Mouse (Mus musculus) activated CD4-positive, CD25-positive, alpha-beta regulatory T cell, adult 4 months (primary cell): ENCODE results near the gene Patz1. TPM values are rescaled to one million over a fixed set of nuclear protein-coding genes. Genes with fewer than 3 reads are reported as not detected.

Experiments used
- ATAC-seq: one replicate; pipeline ENCODE4 v1.8.0; 2017
- polyA plus RNA-seq, 2 experiments: library from polyadenylated mRNA; unstranded; fragments of 100-300 nt; shearing (Covaris generic); gene quantifications; one replicate each; pipeline ENCODE4 v1.2.1; 2017

Gene Patz1
- polyA plus RNA-seq: 10 to 100 TPM; 13.3 to 15.6 TPM

GRCm38 (mm10) chr11:3288521-3289301 lies at the start of gene Patz1:
Gene Patz1 (plus strand): TSS chr11:3288874.
- ATAC-seq: no peak

- no peak for ATAC-seq
Observed at GRCm38 (mm10) chr11:3242395-3242794, 46.3 kb upstream of the Patz1 start.

- no peak for ATAC-seq
Observed at GRCm38 (mm10) chr11:3243771-3244170, 44.9 kb upstream of the Patz1 start.

GRCm38 (mm10) chr11:3247387-3247786 lies 41.3 kb upstream of the Patz1 start:
- ATAC-seq: no peak

GRCm38 (mm10) chr11:3259537-3259936 lies 29.1 kb upstream of the Patz1 start:
- ATAC-seq: no peak

- ATAC-seq: no peak
Observed at GRCm38 (mm10) chr11:3265291-3266078, 23.2 kb upstream of the Patz1 start.

- ATAC-seq: peak; percentile 96
Observed at GRCm38 (mm10) chr11:3266079-3266685, 22.5 kb upstream of the Patz1 start, which contains the start of gene Drg1. Gene Drg1 (minus strand): TSS chr11:3266415.

- ATAC-seq: no peak
Observed at GRCm38 (mm10) chr11:3267133-3267532, 21.5 kb upstream of the Patz1 start.

GRCm38 (mm10) chr11:3269241-3269640 lies 19.4 kb upstream of the Patz1 start:
- ATAC-seq: no peak

- no peak for ATAC-seq
Observed at GRCm38 (mm10) chr11:3278351-3278750, 10.3 kb upstream of the Patz1 start.

GRCm38 (mm10) chr11:3279729-3280128 lies 8.9 kb upstream of the Patz1 start:
- no peak for ATAC-seq

GRCm38 (mm10) chr11:3282887-3283286 lies 5.8 kb upstream of the Patz1 start:
- ATAC-seq: no peak

- no peak for ATAC-seq
Observed at GRCm38 (mm10) chr11:3283645-3284044, 5.0 kb upstream of the Patz1 start.

GRCm38 (mm10) chr11:3285940-3286339 lies 2.7 kb upstream of the Patz1 start:
- no peak for ATAC-seq

GRCm38 (mm10) chr11:3287131-3287530 lies 1.5 kb upstream of the Patz1 start:
- no peak for ATAC-seq

- ATAC-seq: no peak
Observed at GRCm38 (mm10) chr11:3287921-3288320, 753 bp upstream of the Patz1 start.

GRCm38 (mm10) chr11:3289302-3289802 lies 678 bp downstream of the Patz1 start:
- ATAC-seq: peak; percentile 35

GRCm38 (mm10) chr11:3289803-3290639 lies 1.3 kb downstream of the Patz1 start:
- peak; percentile 56 for ATAC-seq

- ATAC-seq: peak; percentile 28
Observed at GRCm38 (mm10) chr11:3290640-3291310, 2.1 kb downstream of the Patz1 start.

- no peak for ATAC-seq
Observed at GRCm38 (mm10) chr11:3291311-3292061, 2.8 kb downstream of the Patz1 start.

GRCm38 (mm10) chr11:3292062-3292421 lies 3.4 kb downstream of the Patz1 start:
- no peak for ATAC-seq
